Mouse (Mus musculus) CD4-positive naive resting alpha-beta T cell, adult 76 days (primary cell): ENCODE results near the gene Btg1-ps1. TPM values are rescaled to one million over a fixed set of nuclear protein-coding genes. Genes with fewer than 3 reads are reported as not detected.

Experiments used
- total RNA-seq: library from RNA; stranded (reverse); gene quantifications from one replicate; pipeline ENCODE4 v1.2.4, GENCODE M21; 2023

The Btg1-ps1 gene
- not detected for total RNA-seq

DNA sequence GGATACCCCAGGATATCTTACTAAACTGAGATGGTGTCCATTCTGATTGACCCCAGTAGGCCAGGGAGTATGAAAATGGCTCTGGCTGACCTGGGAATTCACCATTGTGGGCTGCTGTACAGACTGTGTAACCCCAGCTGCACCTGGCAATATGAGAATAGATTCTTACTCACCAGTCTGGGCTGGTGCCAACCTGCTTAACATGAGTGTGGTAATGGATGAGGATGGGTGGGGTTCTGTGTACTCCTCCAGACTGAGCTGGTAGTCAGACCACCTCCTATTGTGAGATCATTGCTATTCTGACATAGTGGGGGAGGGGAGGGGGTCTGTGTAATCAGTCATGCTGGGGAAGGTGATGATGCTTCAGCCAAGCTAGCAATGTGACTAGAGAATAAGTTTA, at the start of gene Btg1-ps1:
Gene Btg1-ps1, minus strand, starts transcription at position 219 of the 400 bp plus-strand sequence.

DNA sequence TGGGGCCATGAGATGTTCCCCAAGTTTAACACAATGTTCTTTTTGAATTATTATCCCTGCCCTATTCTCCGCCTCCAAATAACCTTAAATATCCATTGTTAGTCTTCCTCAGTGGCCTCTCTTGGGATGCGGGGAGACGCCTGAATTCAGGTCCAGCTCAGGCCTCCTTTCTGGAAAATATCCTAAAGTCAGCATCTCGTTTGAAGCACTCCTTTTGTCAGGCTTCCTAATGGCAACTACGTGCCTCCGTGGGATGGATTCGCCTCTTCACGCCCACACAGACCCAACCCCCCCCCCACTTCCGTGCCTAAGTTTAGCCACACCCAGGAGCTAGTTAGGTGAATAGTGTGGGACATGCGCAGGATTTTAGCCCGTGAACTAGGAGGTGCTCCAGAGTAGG, 47.6 kb upstream of the Btg1-ps1 start, which contains the start of gene Rhox10:
Gene Rhox10, plus strand, starts transcription at position 301 of the 400 bp plus-strand sequence.

DNA sequence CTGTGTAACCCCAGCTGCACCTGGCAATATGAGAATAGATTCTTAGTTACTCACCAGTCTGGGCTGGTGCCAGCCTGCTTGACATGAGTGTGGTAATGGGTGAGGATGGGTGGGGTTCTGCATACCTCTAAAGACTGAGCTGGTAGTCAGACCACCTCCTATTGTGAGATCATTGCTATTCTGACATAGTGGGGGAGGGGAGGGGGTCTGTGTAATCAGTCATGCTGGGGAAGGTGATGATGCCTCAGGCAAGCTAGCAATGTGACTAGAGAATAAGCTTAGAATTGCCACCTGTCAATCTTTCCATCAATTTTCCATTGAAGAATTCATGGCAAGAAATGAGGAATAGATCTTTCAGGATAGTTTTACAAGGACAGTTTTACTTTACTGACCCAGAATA, 24.4 kb upstream of the Btg1-ps1 start, which contains the start of gene Btg1-ps2:
Gene Btg1-ps2, minus strand, starts transcription at position 101 of the 400 bp plus-strand sequence.

Other genes starting within 250 kb of the Btg1-ps1 start
- gene Rhox5, start 214.0 kb downstream of the Btg1-ps1 start, total RNA-seq: not detected
- gene Rhox6, start 191.9 kb downstream of the Btg1-ps1 start, total RNA-seq: not detected
- gene Rhox7a, start 187.1 kb downstream of the Btg1-ps1 start, total RNA-seq: not detected
- gene Rhox8, start 139.9 kb downstream of the Btg1-ps1 start, total RNA-seq: not detected
- gene Rhox7b, start 121.6 kb downstream of the Btg1-ps1 start, total RNA-seq: not detected
- gene Rhox9, start 117.0 kb downstream of the Btg1-ps1 start, total RNA-seq: not detected
- gene Btg1-ps2, start 24.3 kb upstream of the Btg1-ps1 start, total RNA-seq: not detected
- gene Rhox10, start 47.7 kb upstream of the Btg1-ps1 start, total RNA-seq: not detected
- gene Rhox11, start 66.3 kb upstream of the Btg1-ps1 start, total RNA-seq: not detected
- gene Rhox12, start 92.1 kb upstream of the Btg1-ps1 start, total RNA-seq: not detected
- not detected for gene Rhox13, start 102.4 kb upstream of the Btg1-ps1 start, total RNA-seq
- gene Zbtb33, start 171.0 kb upstream of the Btg1-ps1 start, total RNA-seq: 33.8 TPM
- gene Tmem255a, start 233.6 kb upstream of the Btg1-ps1 start, total RNA-seq: not detected